8 mouse cellular contexts compared by ENCODE assay signal in the genomic region with DNA sequence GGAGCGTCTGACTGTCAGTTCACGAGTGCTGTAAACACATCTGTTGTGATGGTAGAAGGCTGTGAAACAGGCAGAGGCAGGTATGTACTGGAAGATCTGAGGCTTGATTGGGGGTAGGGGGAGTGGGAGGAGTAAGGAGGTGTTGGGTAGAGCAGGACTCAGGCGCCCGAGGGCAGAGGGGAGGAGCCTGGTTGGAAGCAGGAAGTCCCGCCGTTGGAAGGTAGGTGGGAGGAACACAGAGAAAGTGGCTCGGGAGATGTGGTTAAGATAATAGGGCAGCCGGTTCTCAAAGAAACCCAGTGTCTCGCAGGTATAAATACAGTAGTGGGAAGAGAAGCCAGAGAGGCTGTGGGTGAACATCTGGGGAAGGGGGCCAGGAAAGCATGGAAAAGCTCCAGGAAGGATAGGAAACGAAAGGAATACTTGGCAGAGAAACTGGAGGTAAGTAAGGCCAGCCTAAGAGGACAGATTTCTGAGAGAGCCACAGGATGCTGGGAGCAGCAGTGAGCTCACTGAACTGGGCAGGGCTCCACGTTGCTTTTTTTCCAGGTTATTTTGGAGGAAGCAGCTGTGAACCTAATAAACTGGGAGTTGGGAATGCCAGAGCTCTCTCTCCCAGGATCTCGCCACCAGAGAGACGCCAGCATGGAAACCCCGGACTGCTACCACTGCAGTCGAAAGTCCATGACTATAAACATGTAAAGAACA. TPM values are rescaled to one million over a fixed set of nuclear protein-coding genes. Genes with fewer than 3 reads are reported as not detected.
A peak's percentile ranks its signal among the peaks of the same experiment; 100 is the strongest.
DNase-seq lines count a peak whose midpoint lies in the region; ATAC-seq and TF ChIP-seq lines count a peak whose summit lies in the region.

No protein-coding gene starts in this region.

- ATAC-seq in heart, embryonic 12.5 days (ENCODE audit: insufficient number of reproducible peaks, low FRiP score) = no peak
- peak; percentile 54; the same call in 1 of the 2 replicates for ATAC-seq in kidney, embryonic 14.5 days (ENCODE audit: low FRiP score, low TSS enrichment)
- ATAC-seq in stomach, postnatal 0 days (ENCODE audit: low FRiP score, low TSS enrichment) = peak; percentile 80

- peak; percentile 16 to 22 for DNase-seq in left cerebral cortex, postnatal 36 days (ENCODE audit: low spot score in 2 of 2)
- no peak for DNase-seq in left cerebral cortex, postnatal 10 days (ENCODE audit: extremely low spot score in 1 of 2, low spot score in 2 of 2)
- DNase-seq in embryo, embryonic 11 days = peak; percentile 57
- DNase-seq in lung, postnatal 25 days (ENCODE audit: low spot score) = peak; percentile 51
- DNase-seq in stomach, postnatal 0 days (ENCODE audit: low spot score) = peak; percentile 68
- no peak for DNase-seq in frontal cortex, postnatal 14 days (ENCODE audit: low spot score in 2 of 2)

- no peaks in the 10 kb centered on the region for H3K36me3 ChIP-seq in heart, embryonic 12.5 days
- H3K36me3 ChIP-seq in kidney, embryonic 14.5 days (ENCODE audit: control insufficient read depth, insufficient read depth, low read length) = no peaks in the 10 kb centered on the region
- H3K36me3 ChIP-seq in stomach, postnatal 0 days (ENCODE audit: control insufficient read depth, insufficient read depth, low read length) = no peaks in the 10 kb centered on the region

- 18% methylated on average over 15 of the region's 15 CpGs for whole genome bisulfite sequencing in heart, embryonic 12.5 days
- WGBS in kidney, embryonic 14.5 days = 10% methylated on average over 15 of the region's 15 CpGs
- WGBS in stomach, postnatal 0 days = 16% methylated on average over 15 of the region's 15 CpGs

- H3K4me3 ChIP-seq in heart, embryonic 12.5 days = peak overlapping the region; percentile 26
- peak overlapping the region; percentile 23 for H3K4me3 ChIP-seq in kidney, embryonic 14.5 days (ENCODE audit: low read length)
- H3K4me3 ChIP-seq in stomach, postnatal 0 days (ENCODE audit: low read depth, low read length) = peak overlapping the region; percentile 26

- no peaks in the 10 kb centered on the region for H3K27me3 ChIP-seq in heart, embryonic 12.5 days (replicated peaks)
- no peaks in the 10 kb centered on the region for H3K27me3 ChIP-seq in kidney, embryonic 14.5 days (ENCODE audit: control insufficient read depth, insufficient read depth, low read length)
- no peaks in the 10 kb centered on the region for H3K27me3 ChIP-seq in stomach, postnatal 0 days (ENCODE audit: control insufficient read depth, insufficient read depth, low read length)

- peak overlapping the region; percentile 56 for H3K4me2 ChIP-seq in heart, embryonic 12.5 days
- peak overlapping the region; percentile 39 for H3K4me2 ChIP-seq in kidney, embryonic 14.5 days (replicated peaks; ENCODE audit: low read depth, low read length)
- H3K4me2 ChIP-seq in stomach, postnatal 0 days (replicated peaks; ENCODE audit: low read depth) = peak overlapping the region; percentile 50

- TF ChIP-seq CTCF in stomach, postnatal 0 days (IDR thresholded peaks at IDR 0.05; ENCODE audit: low read depth) = 0 out of 2 replicates have a peak, but pooled peaks have one; percentile 6

- no peak for TF ChIP-seq EP300 in stomach, postnatal 0 days (optimal IDR thresholded peaks at IDR 0.05)

- H3K27ac ChIP-seq in heart, embryonic 12.5 days (ENCODE audit: poor library complexity, severe bottlenecking) = no peak overlapping the region; the same call in 1 of the 2 replicates
- H3K27ac ChIP-seq in kidney, embryonic 14.5 days (ENCODE audit: low read depth, low read length) = peak overlapping the region; percentile 5; the same call in 1 of the 2 replicates
- H3K27ac ChIP-seq in stomach, postnatal 0 days (replicated peaks) = peak overlapping the region; percentile 78

- intact Hi-C loops in left cerebral cortex, postnatal 36 days (cut with DNase I) = loop anchor here (5.0 kb wide), 2 partner anchors 262 to 283 kb away; no protein-coding TSS in a partner anchor
- intact Hi-C loops in left cerebral cortex, postnatal 10 days (cut with DNase I) = loop anchor here (5.0 kb wide), 1 partner anchor 262 kb away; no protein-coding TSS in a partner anchor

- H3K9me3 ChIP-seq in heart, embryonic 12.5 days (replicated peaks) = no peaks in the 10 kb centered on the region
- H3K9me3 ChIP-seq in kidney, embryonic 14.5 days (ENCODE audit: control insufficient read depth, low read length) = no peaks in the 10 kb centered on the region
- no peaks in the 10 kb centered on the region for H3K9me3 ChIP-seq in stomach, postnatal 0 days (ENCODE audit: control insufficient read depth, low read length)

- peak overlapping the region; percentile 61 for H3K9ac ChIP-seq in heart, embryonic 12.5 days
- H3K9ac ChIP-seq in kidney, embryonic 14.5 days (ENCODE audit: low read depth, low read length) = no peak overlapping the region; the same call in 1 of the 2 replicates
- H3K9ac ChIP-seq in stomach, postnatal 0 days (ENCODE audit: low read length) = no peak overlapping the region

- peaks cover 59% of the 10 kb centered on the region for H3K4me1 ChIP-seq in heart, embryonic 12.5 days (replicated peaks)
- peaks cover 13% of the 10 kb centered on the region; the same call in 1 of the 2 replicates for H3K4me1 ChIP-seq in kidney, embryonic 14.5 days (ENCODE audit: control insufficient read depth, insufficient read depth, low read length)
- H3K4me1 ChIP-seq in stomach, postnatal 0 days (replicated peaks; ENCODE audit: control insufficient read depth, insufficient read depth) = peaks cover 15% of the 10 kb centered on the region; the same call in 1 of the 2 replicates

RNA-seq across cellular contexts. Expression of a gene that starts 5.1 kb away (rescaled TPM):
- 10 to 100 TPM; 70.8 to 75.8 TPM for total RNA-seq in left cerebral cortex, postnatal 36 days (2021)
- 10 to 100 TPM; 70.1 to 72.8 TPM for total RNA-seq in left cerebral cortex, postnatal 10 days (2021)
- polyA plus RNA-seq in heart, embryonic 12.5 days (2016; fragmentation: Nextera tagmentation; extraction: Ambion mirVana) = 28.4 and 30.3 TPM in 2 replicates
- 17.9 and 24.4 TPM in 2 replicates for polyA plus RNA-seq in kidney, embryonic 14.5 days (2014; fragmentation: Nextera tagmentation; extraction: Ambion mirVana)
- polyA plus RNA-seq in stomach, postnatal 0 days (2015; fragmentation: Nextera tagmentation; extraction: Ambion mirVana) = 20.6 and 22.9 TPM in 2 replicates

Comparison
In these comparisons a context has a peak if more than half of its experiments do, and no peak if none do; other contexts are left out.
1. DNase-seq: peak in left cerebral cortex, postnatal 36 days (2 of 2), embryo, embryonic 11 days (single experiment), lung, postnatal 25 days (single experiment) and stomach, postnatal 0 days (single experiment); none in left cerebral cortex, postnatal 10 days (0 of 2) and frontal cortex, postnatal 14 days (0 of 2).
2. Peak in every context shown above with its lines, with median percentiles within 50 percentile points of each other: H3K4me2 ChIP-seq and H3K4me3 ChIP-seq.